Mouse (Mus musculus): ENCODE data around the gene Hephl1. TPM values are rescaled to one million over a fixed set of nuclear protein-coding genes. Genes with fewer than 3 reads are reported as not detected.

Gene Hephl1
- total and polyA plus RNA-seq, 3 experiments = not detected

DNA sequence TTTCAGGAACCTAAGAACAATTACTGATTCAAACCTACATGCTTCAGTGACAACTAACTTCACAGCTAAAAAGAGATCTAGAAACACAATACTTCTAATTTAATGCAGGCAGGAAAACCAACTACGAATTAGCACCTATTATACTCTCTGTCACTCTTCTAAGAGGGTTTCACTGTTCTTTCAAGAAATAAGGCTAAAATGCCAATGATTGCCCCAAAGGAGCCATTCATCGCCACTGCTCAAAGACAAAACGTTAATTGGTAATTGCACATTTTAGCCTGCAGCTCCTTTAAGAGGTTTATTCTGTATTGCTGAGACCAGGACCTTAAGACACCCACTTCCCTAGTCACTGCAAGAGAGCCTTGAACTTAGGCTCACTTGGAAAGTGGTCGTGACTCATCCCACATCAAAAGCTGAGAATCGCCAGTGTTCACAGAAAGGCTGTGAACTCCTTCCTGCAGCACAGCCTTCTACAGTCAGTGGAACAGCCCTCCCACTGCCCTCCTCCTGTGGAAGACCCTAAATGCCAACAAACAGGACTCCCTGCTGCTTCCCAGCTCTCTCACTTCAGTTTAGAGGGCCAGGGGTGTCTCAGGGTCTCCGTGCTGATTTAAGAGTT lies 108.8 kb downstream of the Hephl1 start:
- Histone ChIP-seq H3K27me3 (replicated peaks) (no peaks in the 10 kb centered on the region), H3K79me2 (replicated peaks; ENCODE audit: control insufficient read depth, extremely low read depth, insufficient read depth, poor library complexity, severe bottlenecking) (no peaks in the 10 kb centered on the region), H3K27ac (ENCODE audit: insufficient read depth, low read depth) (no peak overlapping the region), H3K36me3 (replicated peaks in 1 of 2; ENCODE audit: control insufficient read depth in 1 of 2, insufficient read depth in 1 of 2, low read length in 1 of 2) (peaks cover 14 to 58% of the 10 kb centered on the region in 2 experiments), H3K4me1 (ENCODE audit: control insufficient read depth in 1 of 2, insufficient read depth in 2 of 2) (no peaks in the 10 kb centered on the region), H3K4me3 (replicated peaks in 1 of 3; ENCODE audit: low read depth in 2 of 3, low read length in 2 of 3, poor library complexity in 1 of 3) (no peak overlapping the region), H3K4me2 (ENCODE audit: insufficient read depth, low read depth, poor library complexity, severe bottlenecking) (no peak overlapping the region), H3K9me3 (replicated peaks; ENCODE audit: low read length) (no peaks in the 10 kb centered on the region), H3K9ac (ENCODE audit: insufficient read depth, low read depth) (no peak overlapping the region)
- dilution Hi-C loops (cut with MboI; ENCODE audit: extremely low pct_ligation_motif_present, extremely low pct_unique_long_range_greater_than_20kb, low sequenced_read_pairs) = no loop called here
- no peak for TF ChIP-seq ZKSCAN1 (IDR thresholded peaks at IDR 0.05; ENCODE audit: borderline replicate concordance, low read depth, low read length)
- TF ChIP-seq SIN3A (IDR thresholded peaks at IDR 0.05; ENCODE audit: low read length) = no peak
- TF ChIP-seq RAD21 (IDR thresholded peaks at IDR 0.05; ENCODE audit: low read depth, low read length) = no peak
- no peak for TF ChIP-seq USF2 (conservative IDR thresholded peaks at IDR 0.05; ENCODE audit: low read depth, low read length)
- no peak for TF ChIP-seq CHD2 (IDR thresholded peaks at IDR 0.05; ENCODE audit: low read length)
- TF ChIP-seq TCF12 (IDR thresholded peaks at IDR 0.05; ENCODE audit: low read depth, low read length) = no peak
- no peak for TF ChIP-seq GABPA (IDR thresholded peaks at IDR 0.05; ENCODE audit: insufficient replicate concordance, low read depth, low read length)
- in situ Hi-C loops (cut with MboI; ENCODE audit: low pct_ligation_motif_present, low pct_unique_long_range_greater_than_20kb, low sequenced_read_pairs) = no loop called here
- DNase-seq (ENCODE audit: extremely low read depth) = no peak

Other genes starting within 250 kb of the Hephl1 start
- gene Izumo1r, start 208.2 kb downstream of the Hephl1 start, total RNA-seq (2012; rRNA removed) = not detected in 2 replicates
- not detected in 2 replicates for gene Izumo1r, start 208.2 kb downstream of the Hephl1 start, total RNA-seq (2014; rRNA removed)
- not detected in 2 replicates for gene Izumo1r, start 208.2 kb downstream of the Hephl1 start, polyA plus RNA-seq (2012; ENCODE audit: insufficient read length, low read depth)
- 15.6 and 19.7 TPM in 2 replicates for gene Panx1, start 66.6 kb downstream of the Hephl1 start, total RNA-seq (2012; rRNA removed)
- gene Panx1, start 66.6 kb downstream of the Hephl1 start, total RNA-seq (2014; rRNA removed) = 20.0 and 27.9 TPM in 2 replicates
- 40.0 and 54.0 TPM in 2 replicates for gene Panx1, start 66.6 kb downstream of the Hephl1 start, polyA plus RNA-seq (2012; ENCODE audit: insufficient read length, low read depth)
- not detected in 2 replicates for gene Vstm5, start 126.9 kb upstream of the Hephl1 start, total RNA-seq (2012; rRNA removed)
- gene Vstm5, start 126.9 kb upstream of the Hephl1 start, total RNA-seq (2014; rRNA removed) = not detected in 2 replicates
- gene Vstm5, start 126.9 kb upstream of the Hephl1 start, polyA plus RNA-seq (2012; ENCODE audit: insufficient read length, low read depth) = not detected in 2 replicates
- gene Med17, start 167.8 kb upstream of the Hephl1 start, total RNA-seq (2012; rRNA removed) = 35.5 and 39.7 TPM in 2 replicates
- gene Med17, start 167.8 kb upstream of the Hephl1 start, total RNA-seq (2014; rRNA removed) = 59.8 and 70.7 TPM in 2 replicates
- gene Med17, start 167.8 kb upstream of the Hephl1 start, polyA plus RNA-seq (2012; ENCODE audit: insufficient read length, low read depth) = 57.0 and 58.6 TPM in 2 replicates
- gene Taf1d, start 194.1 kb upstream of the Hephl1 start, total RNA-seq (2012; rRNA removed) = 1,079 and 1,089 TPM in 2 replicates
- 249 and 299 TPM in 2 replicates for gene Taf1d, start 194.1 kb upstream of the Hephl1 start, total RNA-seq (2014; rRNA removed)
- gene Taf1d, start 194.1 kb upstream of the Hephl1 start, polyA plus RNA-seq (2012; ENCODE audit: insufficient read length, low read depth) = 181 and 204 TPM in 2 replicates
- gene 4931406C07Rik, start 194.3 kb upstream of the Hephl1 start, total RNA-seq (2012; rRNA removed) = 5.0 and 5.3 TPM in 2 replicates
- gene 4931406C07Rik, start 194.3 kb upstream of the Hephl1 start, total RNA-seq (2014; rRNA removed) = 10.9 and 12.0 TPM in 2 replicates
- gene 4931406C07Rik, start 194.3 kb upstream of the Hephl1 start, polyA plus RNA-seq (2012; ENCODE audit: insufficient read length, low read depth) = 20.2 and 22.4 TPM in 2 replicates
- gene Cep295, start 245.7 kb upstream of the Hephl1 start, total RNA-seq (2012; rRNA removed) = 20.4 and 23.8 TPM in 2 replicates
- 27.1 and 27.2 TPM in 2 replicates for gene Cep295, start 245.7 kb upstream of the Hephl1 start, total RNA-seq (2014; rRNA removed)
- 29.9 and 31.4 TPM in 2 replicates for gene Cep295, start 245.7 kb upstream of the Hephl1 start, polyA plus RNA-seq (2012; ENCODE audit: insufficient read length, low read depth)